Mouse (Mus musculus): ENCODE measurements around the gene Rnf141.

The Rnf141 gene

GRCm38 (mm10) chr7:110833024-110833423 is 11.2 kb downstream of the Rnf141 start:
- no peak for DNase-seq (ENCODE audit: low spot score in 2 of 2)

GRCm38 (mm10) chr7:110823995-110824953 is 20.0 kb downstream of the Rnf141 start:
- DNase-seq (ENCODE audit: low spot score in 2 of 2) = no peak

- DNase-seq (ENCODE audit: low spot score in 2 of 2) = no peak
Measured at GRCm38 (mm10) chr7:110823593-110823992, 20.7 kb downstream of the Rnf141 start.

- DNase-seq (ENCODE audit: low spot score in 2 of 2) = no peak
Measured at GRCm38 (mm10) chr7:110823076-110823475, 21.2 kb downstream of the Rnf141 start.

- no peak for DNase-seq (ENCODE audit: low spot score in 2 of 2)
Measured at GRCm38 (mm10) chr7:110822055-110822454, 22.2 kb downstream of the Rnf141 start.

GRCm38 (mm10) chr7:110821653-110822052 is 22.6 kb downstream of the Rnf141 start:
- no peak for DNase-seq (ENCODE audit: low spot score in 2 of 2)

- no peak for DNase-seq (ENCODE audit: low spot score in 2 of 2)
Measured at GRCm38 (mm10) chr7:110821068-110821467, 23.2 kb downstream of the Rnf141 start.

- no peak for DNase-seq (ENCODE audit: low spot score in 2 of 2)
Measured at GRCm38 (mm10) chr7:110818787-110819350, 25.4 kb downstream of the Rnf141 start.

- DNase-seq (ENCODE audit: low spot score in 2 of 2) = peak in 1 of 2 experiments; percentile 45
Measured at GRCm38 (mm10) chr7:110818206-110818605, 26.1 kb downstream of the Rnf141 start.

- no peak for DNase-seq (ENCODE audit: low spot score in 2 of 2)
Measured at GRCm38 (mm10) chr7:110816037-110816436, 28.2 kb downstream of the Rnf141 start.

GRCm38 (mm10) chr7:110813983-110814382 is 30.3 kb downstream of the Rnf141 start:
- DNase-seq (ENCODE audit: low spot score in 2 of 2) = no peak

- no peak for DNase-seq (ENCODE audit: low spot score in 2 of 2)
Measured at GRCm38 (mm10) chr7:110811529-110811928, 32.7 kb downstream of the Rnf141 start.

- DNase-seq (ENCODE audit: low spot score in 2 of 2) = no peak
Measured at GRCm38 (mm10) chr7:110810995-110811394, 33.3 kb downstream of the Rnf141 start.

GRCm38 (mm10) chr7:110809585-110810557 is 34.4 kb downstream of the Rnf141 start:
- DNase-seq (ENCODE audit: low spot score in 2 of 2) = no peak

GRCm38 (mm10) chr7:110808962-110809361 is 35.3 kb downstream of the Rnf141 start:
- no peak for DNase-seq (ENCODE audit: low spot score in 2 of 2)

- DNase-seq (ENCODE audit: low spot score in 2 of 2) = no peak
Measured at GRCm38 (mm10) chr7:110807460-110808030, 36.7 kb downstream of the Rnf141 start.

- no peak for DNase-seq (ENCODE audit: low spot score in 2 of 2)
Measured at GRCm38 (mm10) chr7:110804266-110804665, 40.0 kb downstream of the Rnf141 start.

GRCm38 (mm10) chr7:110803131-110803530 is 41.1 kb downstream of the Rnf141 start:
- no peak for DNase-seq (ENCODE audit: low spot score in 2 of 2)

GRCm38 (mm10) chr7:110801028-110801427 is 43.2 kb downstream of the Rnf141 start:
- DNase-seq (ENCODE audit: low spot score in 2 of 2) = peak; percentile 79

- no peak for DNase-seq (ENCODE audit: low spot score in 2 of 2)
Measured at GRCm38 (mm10) chr7:110797722-110798409, 46.4 kb downstream of the Rnf141 start.

Measured in urinary bladder, postnatal 36 days (tissue).